Mouse (Mus musculus): ENCODE data around the gene Cp. TPM values are rescaled to one million over a fixed set of nuclear protein-coding genes. Genes with fewer than 3 reads are reported as not detected.

Cp gene
- polyA plus RNA-seq, 2 experiments: 8.5 to 19.0 TPM

GRCm38 (mm10) chr3:19982846-19983245 is 26.0 kb downstream of the Cp start:
- DNase-seq (ENCODE audit: low read depth in 3 of 3, low spot score in 3 of 3) (no peak), ATAC-seq (ENCODE audit: insufficient read depth) (no peak)
- Histone ChIP-seq H3K9me3 (ENCODE audit: control insufficient read depth, low read length) (no peaks in the 10 kb centered on the region), H3K4me1 (replicated peaks; ENCODE audit: control insufficient read depth in 2 of 2, insufficient read depth in 2 of 2, low read length in 1 of 2) (no peaks in the 10 kb centered on the region; a peak in 1 of 4 replicates), H3K9ac (replicated peaks) (no peak overlapping the region), H3K4me3 (ENCODE audit: insufficient read depth in 1 of 2, low read depth in 2 of 2, low read length in 2 of 2) (no peak overlapping the region), H3K36me3 (replicated peaks; ENCODE audit: control insufficient read depth, insufficient read depth, low read depth) (no peaks in the 10 kb centered on the region), H3K27ac (no peak overlapping the region), H3K4me2 (ENCODE audit: low read depth) (no peak overlapping the region), H3K27me3 (ENCODE audit: control insufficient read depth, insufficient read depth, low read length) (no peaks in the 10 kb centered on the region)
- TF ChIP-seq CTCF (IDR thresholded peaks at IDR 0.05; ENCODE audit: low read depth): no peak
- TF ChIP-seq EP300 (IDR thresholded peaks at IDR 0.05; ENCODE audit: low read depth): no peak

- DNase-seq (ENCODE audit: low read depth in 3 of 3, low spot score in 3 of 3) (no peak), ATAC-seq (ENCODE audit: insufficient read depth) (no peak)
- H3K9ac ChIP-seq (replicated peaks): no peak overlapping the region
- WGBS (ENCODE audit: insufficient replicate concordance): 38% methylated on average over 3 of the region's 3 CpGs
- no peak overlapping the region for H3K27ac ChIP-seq
- TF ChIP-seq EP300 (IDR thresholded peaks at IDR 0.05; ENCODE audit: low read depth) (no peak), CTCF (IDR thresholded peaks at IDR 0.05; ENCODE audit: low read depth) (no peak)
- H3K4me1 ChIP-seq (replicated peaks; ENCODE audit: control insufficient read depth in 2 of 2, insufficient read depth in 2 of 2, low read length in 1 of 2): no peaks in the 10 kb centered on the region
- H3K9me3 ChIP-seq (ENCODE audit: control insufficient read depth, low read length): no peaks in the 10 kb centered on the region
- H3K36me3 ChIP-seq (replicated peaks; ENCODE audit: control insufficient read depth, insufficient read depth, low read depth): no peaks in the 10 kb centered on the region
- no peaks in the 10 kb centered on the region for H3K27me3 ChIP-seq (ENCODE audit: control insufficient read depth, insufficient read depth, low read length)
- no peak overlapping the region for H3K4me3 ChIP-seq (ENCODE audit: insufficient read depth in 1 of 2, low read depth in 2 of 2, low read length in 2 of 2)
- no peak overlapping the region for H3K4me2 ChIP-seq (ENCODE audit: low read depth)
Measured at GRCm38 (mm10) chr3:19986123-19986522, 29.3 kb downstream of the Cp start.

GRCm38 (mm10) chr3:19990031-19990430 is 33.2 kb downstream of the Cp start:
- no peak for DNase-seq (ENCODE audit: low read depth in 3 of 3, low spot score in 3 of 3)
- no peak for TF ChIP-seq CTCF (IDR thresholded peaks at IDR 0.05; ENCODE audit: low read depth)
- TF ChIP-seq EP300 (IDR thresholded peaks at IDR 0.05; ENCODE audit: low read depth): no peak
- WGBS (ENCODE audit: insufficient replicate concordance): 54% methylated on average over 3 of the region's 3 CpGs
- no peaks in the 10 kb centered on the region for H3K9me3 ChIP-seq (ENCODE audit: control insufficient read depth, low read length)
- H3K27ac ChIP-seq: no peak overlapping the region
- no peak for ATAC-seq (ENCODE audit: insufficient read depth)
- H3K4me1 ChIP-seq (replicated peaks; ENCODE audit: control insufficient read depth in 2 of 2, insufficient read depth in 2 of 2, low read length in 1 of 2): no peaks in the 10 kb centered on the region
- no peak overlapping the region for H3K9ac ChIP-seq (replicated peaks)
- H3K4me2 ChIP-seq (ENCODE audit: low read depth): no peak overlapping the region
- H3K36me3 ChIP-seq (replicated peaks; ENCODE audit: control insufficient read depth, insufficient read depth, low read depth): no peaks in the 10 kb centered on the region
- no peaks in the 10 kb centered on the region for H3K27me3 ChIP-seq (ENCODE audit: control insufficient read depth, insufficient read depth, low read length)
- H3K4me3 ChIP-seq (ENCODE audit: insufficient read depth in 1 of 2, low read depth in 2 of 2, low read length in 2 of 2): no peak overlapping the region

- DNase-seq (ENCODE audit: low read depth in 3 of 3, low spot score in 3 of 3): no peak
- TF ChIP-seq CTCF (IDR thresholded peaks at IDR 0.05; ENCODE audit: low read depth): no peak
- TF ChIP-seq EP300 (IDR thresholded peaks at IDR 0.05; ENCODE audit: low read depth): no peak
- no peak overlapping the region for H3K9ac ChIP-seq (replicated peaks)
- WGBS (ENCODE audit: insufficient replicate concordance): 67% methylated on average over 4 of the region's 4 CpGs
- H3K4me1 ChIP-seq (replicated peaks; ENCODE audit: control insufficient read depth in 2 of 2, insufficient read depth in 2 of 2, low read length in 1 of 2): no peaks in the 10 kb centered on the region
- H3K27ac ChIP-seq: no peak overlapping the region
- ATAC-seq (ENCODE audit: insufficient read depth): no peak
- no peak overlapping the region for H3K4me3 ChIP-seq (ENCODE audit: insufficient read depth in 1 of 2, low read depth in 2 of 2, low read length in 2 of 2)
- no peaks in the 10 kb centered on the region for H3K9me3 ChIP-seq (ENCODE audit: control insufficient read depth, low read length)
- no peak overlapping the region for H3K4me2 ChIP-seq (ENCODE audit: low read depth)
- no peaks in the 10 kb centered on the region for H3K36me3 ChIP-seq (replicated peaks; ENCODE audit: control insufficient read depth, insufficient read depth, low read depth)
- H3K27me3 ChIP-seq (ENCODE audit: control insufficient read depth, insufficient read depth, low read length): no peaks in the 10 kb centered on the region
Measured at GRCm38 (mm10) chr3:19992388-19992787, 35.5 kb downstream of the Cp start.

- no peaks in the 10 kb centered on the region for H3K4me1 ChIP-seq (replicated peaks; ENCODE audit: control insufficient read depth in 2 of 2, insufficient read depth in 2 of 2, low read length in 1 of 2)
- H3K9ac ChIP-seq (replicated peaks): no peak overlapping the region
- ATAC-seq (ENCODE audit: insufficient read depth): no peak
- no peak overlapping the region for H3K4me2 ChIP-seq (ENCODE audit: low read depth)
- H3K4me3 ChIP-seq (ENCODE audit: insufficient read depth in 1 of 2, low read depth in 2 of 2, low read length in 2 of 2): no peak overlapping the region
- H3K27me3 ChIP-seq (ENCODE audit: control insufficient read depth, insufficient read depth, low read length): no peaks in the 10 kb centered on the region
- no peak for TF ChIP-seq CTCF (IDR thresholded peaks at IDR 0.05; ENCODE audit: low read depth)
- no peak for TF ChIP-seq EP300 (IDR thresholded peaks at IDR 0.05; ENCODE audit: low read depth)
- H3K36me3 ChIP-seq (replicated peaks; ENCODE audit: control insufficient read depth, insufficient read depth, low read depth): no peaks in the 10 kb centered on the region
- DNase-seq (ENCODE audit: low read depth in 3 of 3, low spot score in 3 of 3): no peak
- H3K9me3 ChIP-seq (ENCODE audit: control insufficient read depth, low read length): no peaks in the 10 kb centered on the region
- WGBS (ENCODE audit: insufficient replicate concordance): 78% methylated on average over 2 of the region's 2 CpGs
- no peak overlapping the region for H3K27ac ChIP-seq
Measured at GRCm38 (mm10) chr3:19999551-19999950, 42.7 kb downstream of the Cp start.
